In the genomic region with DNA sequence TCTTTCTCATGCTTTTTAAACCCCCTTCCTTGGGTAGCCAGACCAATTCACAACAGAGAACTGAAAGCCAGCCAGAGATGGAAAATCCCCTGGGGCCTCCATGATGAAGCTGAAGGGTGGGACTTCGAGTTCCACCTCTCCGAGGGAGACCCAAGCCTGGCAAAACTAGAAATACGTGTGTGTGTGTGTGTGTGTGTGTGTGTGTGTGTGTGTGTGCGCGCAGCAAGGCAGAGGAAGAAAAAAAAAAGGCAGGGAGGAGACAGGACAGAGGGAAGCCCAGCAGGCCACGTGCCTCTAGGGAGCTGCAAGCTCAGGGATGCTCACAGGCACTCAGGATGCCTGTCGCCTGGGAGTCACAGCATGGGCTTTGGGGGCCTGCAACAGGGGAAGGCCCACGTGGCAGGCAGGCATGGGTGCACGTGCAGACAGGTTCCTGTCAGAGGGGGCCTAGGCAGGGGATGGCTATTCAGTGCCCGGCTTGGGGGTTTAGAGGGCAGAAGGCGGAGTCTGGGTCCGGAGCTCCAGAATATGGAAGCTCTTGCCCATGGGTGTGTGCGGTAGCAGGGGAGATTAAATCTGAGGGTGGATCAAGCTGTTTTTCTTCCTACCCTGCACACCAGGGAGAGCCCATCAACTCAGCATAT, we compare ENCODE assay signal across 8 mouse cellular contexts. TPM values are rescaled to one million over a fixed set of nuclear protein-coding genes. Genes with fewer than 3 reads are reported as not detected.
DNase-seq lines count a peak whose midpoint lies in the region; ATAC-seq and TF ChIP-seq lines count a peak whose summit lies in the region.

No protein-coding gene starts in this region.

- no peak for TF ChIP-seq CTCF in liver, postnatal 0 days (IDR thresholded peaks at IDR 0.05; ENCODE audit: low read depth)
- no peak for TF ChIP-seq CTCF in spleen, adult 2 months (IDR thresholded peaks at IDR 0.05; ENCODE audit: extremely low read depth, insufficient read depth, insufficient read length, insufficient replicate concordance)

- TF ChIP-seq POLR2A in spleen, adult 2 months (IDR thresholded peaks at IDR 0.05; ENCODE audit: low read depth, low read length) = no peak

- H3K4me1 ChIP-seq in embryonic facial prominence, embryonic 10.5 days = peaks cover 75% of the 10 kb centered on the region
- peaks cover 76% of the 10 kb centered on the region for H3K4me1 ChIP-seq in hindbrain, embryonic 13.5 days (replicated peaks)
- H3K4me1 ChIP-seq in liver, postnatal 0 days (ENCODE audit: insufficient read depth) = peaks cover 90% of the 10 kb centered on the region
- peaks cover 64% of the 10 kb centered on the region for H3K4me1 ChIP-seq in spleen, adult 2 months (ENCODE audit: control insufficient read depth, insufficient read depth, insufficient read length)

- peaks cover 32% of the 10 kb centered on the region for H3K36me3 ChIP-seq in embryonic facial prominence, embryonic 10.5 days (replicated peaks)
- H3K36me3 ChIP-seq in hindbrain, embryonic 13.5 days = peaks cover 26% of the 10 kb centered on the region
- peaks cover 28% of the 10 kb centered on the region for H3K36me3 ChIP-seq in liver, postnatal 0 days (replicated peaks; ENCODE audit: insufficient read depth, low read length)
- peaks cover 21% of the 10 kb centered on the region for H3K36me3 ChIP-seq in spleen, adult 2 months (ENCODE audit: control insufficient read depth, insufficient read depth, low read length)

- peak overlapping the region; percentile 92 for H3K27ac ChIP-seq in embryonic facial prominence, embryonic 10.5 days (replicated peaks)
- peak overlapping the region; percentile 93 for H3K27ac ChIP-seq in hindbrain, embryonic 13.5 days
- peak overlapping the region; percentile 99 for H3K27ac ChIP-seq in liver, postnatal 0 days (ENCODE audit: low read depth)
- H3K27ac ChIP-seq in spleen, adult 2 months (ENCODE audit: insufficient read depth, low read length) = peak overlapping the region; percentile 96

- WGBS in embryonic facial prominence, embryonic 10.5 days = 4% methylated on average over 13 of the region's 13 CpGs
- WGBS in hindbrain, embryonic 13.5 days = 6% methylated on average over 11 of the region's 13 CpGs
- 5% methylated on average over 13 of the region's 13 CpGs for WGBS in liver, postnatal 0 days (ENCODE audit: insufficient replicate concordance)
- WGBS in spleen, adult 2 months = 7% methylated on average over 13 of the region's 13 CpGs

- no peak for TF ChIP-seq EP300 in liver, postnatal 0 days (IDR thresholded peaks at IDR 0.05; ENCODE audit: low read depth)

- ATAC-seq in hindbrain, embryonic 13.5 days (ENCODE audit: low FRiP score) = peak; percentile 28
- ATAC-seq in liver, postnatal 0 days = peak; percentile 2; the same call in 1 of the 2 replicates

- peak overlapping the region; percentile 71 for H3K4me2 ChIP-seq in hindbrain, embryonic 13.5 days
- H3K4me2 ChIP-seq in liver, postnatal 0 days (ENCODE audit: low read depth, low read length) = peak overlapping the region; percentile 87

- no peaks in the 10 kb centered on the region for H3K9me3 ChIP-seq in embryonic facial prominence, embryonic 10.5 days
- no peaks in the 10 kb centered on the region for H3K9me3 ChIP-seq in hindbrain, embryonic 13.5 days
- no peaks in the 10 kb centered on the region for H3K9me3 ChIP-seq in liver, postnatal 0 days (ENCODE audit: low read length)

- H3K27me3 ChIP-seq in embryonic facial prominence, embryonic 10.5 days (replicated peaks; ENCODE audit: low read depth, poor library complexity, severe bottlenecking) = no peaks in the 10 kb centered on the region
- H3K27me3 ChIP-seq in hindbrain, embryonic 13.5 days = no peaks in the 10 kb centered on the region
- H3K27me3 ChIP-seq in liver, postnatal 0 days (ENCODE audit: insufficient read depth, low read length) = no peaks in the 10 kb centered on the region
- no peaks in the 10 kb centered on the region for H3K27me3 ChIP-seq in spleen, adult 2 months (ENCODE audit: control insufficient read depth, insufficient read depth, low read length)

- H3K9ac ChIP-seq in hindbrain, embryonic 13.5 days = peak overlapping the region; percentile 77
- H3K9ac ChIP-seq in liver, postnatal 0 days (replicated peaks) = peak overlapping the region; percentile 80

- peak; percentile 97 for DNase-seq in heart, adult 11 months
- DNase-seq in heart, adult 8-10 months (ENCODE audit: low spot score) = no peak
- DNase-seq in CD4-positive, CD25-positive, alpha-beta regulatory T cell, adult 2 months (ENCODE audit: low read depth, low spot score) = peak; percentile 66
- peak; percentile 59 for DNase-seq in embryonic facial prominence, embryonic 10.5 days (ENCODE audit: low spot score)
- DNase-seq in liver, postnatal 0 days = peak; percentile 63
- DNase-seq in spleen, adult 2 months (ENCODE audit: low read depth in 1 of 2, low spot score in 2 of 2) = peak in 1 of 2 experiments; percentile 56
- no peak for DNase-seq in testis, postnatal 14 days (ENCODE audit: low spot score)

- H3K4me3 ChIP-seq in embryonic facial prominence, embryonic 10.5 days = peak overlapping the region; percentile 60
- peak overlapping the region; percentile 43 for H3K4me3 ChIP-seq in hindbrain, embryonic 13.5 days
- H3K4me3 ChIP-seq in liver, postnatal 0 days (ENCODE audit: low read depth, low read length) = peak overlapping the region; percentile 52
- peak overlapping the region; percentile 50 for H3K4me3 ChIP-seq in spleen, adult 2 months (ENCODE audit: extremely low read depth, insufficient read depth, insufficient read length)

RNA-seq across cellular contexts. Expression of gene Pnma1, which starts 28.0 kb away (rescaled TPM):
- total RNA-seq in heart, adult 8-10 months (2022) = under 1 TPM in 2 of 4 experiments, not detected in 2; 0.11 TPM
- polyA plus RNA-seq in embryonic facial prominence, embryonic 10.5 days (2016; fragmentation: Nextera tagmentation; extraction: Ambion mirVana) = 1.3 and 1.6 TPM in 2 replicates
- polyA plus RNA-seq in hindbrain, embryonic 13.5 days (2015; fragmentation: Nextera tagmentation; extraction: Ambion mirVana) = 3.5 and 3.8 TPM in 2 replicates
- polyA plus RNA-seq in liver, postnatal 0 days (2015; fragmentation: Nextera tagmentation; extraction: Ambion mirVana) = 0.28 and 0.35 TPM in 2 replicates
- polyA plus RNA-seq in spleen, adult 2 months (2012; rRNA removed) = 0.21 and 0.40 TPM in 2 replicates

RNA-seq across cellular contexts. Expression of gene Elmsan1, which starts 42.4 kb away (rescaled TPM):
- total RNA-seq in heart, adult 8-10 months (2022) = 10 to 100 TPM; 13.1 to 17.5 (median 14.5) TPM
- 7.3 and 8.2 TPM in 2 replicates for polyA plus RNA-seq in embryonic facial prominence, embryonic 10.5 days (2016; fragmentation: Nextera tagmentation; extraction: Ambion mirVana)
- polyA plus RNA-seq in hindbrain, embryonic 13.5 days (2015; fragmentation: Nextera tagmentation; extraction: Ambion mirVana) = 4.5 and 5.1 TPM in 2 replicates
- polyA plus RNA-seq in liver, postnatal 0 days (2015; fragmentation: Nextera tagmentation; extraction: Ambion mirVana) = 2.6 and 2.8 TPM in 2 replicates
- polyA plus RNA-seq in spleen, adult 2 months (2012; rRNA removed) = 30.6 and 36.4 TPM in 2 replicates

Comparison
In these comparisons a context has a peak if more than half of its experiments do, and no peak if none do; other contexts are left out.
1. DNase-seq: peak in heart, adult 11 months (single experiment), CD4-positive, CD25-positive, alpha-beta regulatory T cell, adult 2 months (single experiment), embryonic facial prominence, embryonic 10.5 days (single experiment) and liver, postnatal 0 days (single experiment); none in heart, adult 8-10 months (single experiment) and testis, postnatal 14 days (single experiment).
2. Peak in every context shown above with its lines, with median percentiles within 50 percentile points of each other: H3K27ac ChIP-seq and H3K4me3 ChIP-seq.